Mouse (Mus musculus): Measurements from ENCODE around the gene Nxf1. TPM values are rescaled to one million over a fixed set of nuclear protein-coding genes. Genes with fewer than 3 reads are reported as not detected.

Nxf1 gene
- polyA plus RNA-seq, 1 experiment from 2014 or later, result 253 TPM

DNA sequence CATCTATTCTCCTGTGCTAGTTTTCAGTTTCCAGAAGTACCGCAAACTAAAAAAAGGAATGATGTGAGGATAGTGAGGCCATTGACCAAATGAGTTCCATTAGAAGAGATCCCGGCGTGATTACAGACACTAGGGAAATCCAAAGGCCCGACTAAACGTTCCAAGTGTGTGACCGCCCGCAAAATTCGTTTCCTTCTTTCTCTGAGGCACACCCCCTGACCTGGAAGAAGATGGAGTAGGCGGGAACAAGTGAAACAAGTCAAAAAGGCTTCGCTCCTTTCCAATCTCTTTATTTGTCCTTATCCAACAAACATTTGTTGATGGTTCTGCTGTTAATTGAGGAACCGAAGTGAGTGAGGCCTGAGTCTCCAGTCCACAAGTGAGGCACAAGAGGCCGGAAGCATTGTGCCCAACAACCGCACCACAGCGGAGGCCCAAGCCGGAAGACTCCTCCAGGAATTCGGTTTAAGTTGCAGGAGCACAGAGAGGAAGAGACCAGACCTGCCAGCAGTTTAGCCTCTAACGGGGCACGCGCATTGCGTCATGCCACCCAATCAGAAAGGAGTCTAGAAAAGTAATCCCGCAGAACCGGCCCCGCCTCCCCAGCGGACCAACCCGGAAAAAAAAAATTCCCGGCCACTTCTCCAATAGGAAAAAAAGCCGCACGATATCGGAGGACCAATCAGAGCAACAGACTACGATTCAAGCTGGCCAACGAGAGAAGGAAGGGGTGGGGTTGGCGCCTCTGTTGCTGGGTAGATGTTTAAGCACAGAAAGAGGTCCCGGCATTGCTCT is 62.1 kb downstream of the Nxf1 start, which contains the start of gene Ttc9c:
TSS of gene Ttc9c (minus strand) at position 533 of the 795 bp plus-strand sequence.
- H3K27me3 ChIP-seq (ENCODE audit: low read depth, poor library complexity, severe bottlenecking), result no peaks in the 10 kb centered on the region
- H3K9me3 ChIP-seq (replicated peaks), result no peaks in the 10 kb centered on the region
- H3K36me3 ChIP-seq, result peaks cover 58% of the 10 kb centered on the region
- peak within 1 kb of the TSS; percentile 100 for H3K4me3 ChIP-seq
- WGBS, result under 1% methylated on average over 33 of the region's 33 CpGs
- H3K27ac ChIP-seq (replicated peaks), result peak within 1 kb of the TSS; percentile 98
- peaks cover 46% of the 10 kb centered on the region for H3K4me1 ChIP-seq
- DNase-seq (ENCODE audit: low spot score), result peak; percentile 97

- Histone ChIP-seq H3K9me3 (replicated peaks) (no peaks in the 10 kb centered on the region), H3K4me3 (peak within 1 kb of the TSS; percentile 100), H3K27me3 (ENCODE audit: low read depth, poor library complexity, severe bottlenecking) (no peaks in the 10 kb centered on the region), H3K27ac (replicated peaks) (peak within 1 kb of the TSS; percentile 98), H3K36me3 (peaks cover 58% of the 10 kb centered on the region), H3K4me1 (peaks cover 46% of the 10 kb centered on the region)
- under 1% methylated on average over 83 of the region's 83 CpGs for WGBS
- peak; percentile 97 for DNase-seq (ENCODE audit: low spot score)
These were observed 62.9 kb downstream of the Nxf1 start, which contains the start of gene Hnrnpul2 for GRCm38 (mm10) chr19:8819596-8820423. Gene Hnrnpul2 (plus strand): TSS chr19:8820010.

Small RNAs within 50 kb of the gene (microRNA-seq; reads per million reads assigned to microRNA genes)
- 0.90 reads per million for gene Mir6992

Other genes starting within 250 kb of the Nxf1 start
- gene Slc22a8, start 165.8 kb upstream of the Nxf1 start, polyA plus RNA-seq (2016; fragmentation: Nextera tagmentation; extraction: Ambion mirVana), result 0.07 and 0.12 TPM in 2 replicates
- 0.06 and 0.47 TPM in 2 replicates for gene Slc22a6, start 139.0 kb upstream of the Nxf1 start, polyA plus RNA-seq (2016; fragmentation: Nextera tagmentation; extraction: Ambion mirVana)
- gene Chrm1, start 93.3 kb upstream of the Nxf1 start, polyA plus RNA-seq (2016; fragmentation: Nextera tagmentation; extraction: Ambion mirVana), result not detected in 2 replicates
- 139 and 144 TPM in 2 replicates for gene Slc3a2, start 33.7 kb upstream of the Nxf1 start, polyA plus RNA-seq (2016; fragmentation: Nextera tagmentation; extraction: Ambion mirVana)
- 105 and 121 TPM in 2 replicates for gene Wdr74, start 21.2 kb upstream of the Nxf1 start, polyA plus RNA-seq (2016; fragmentation: Nextera tagmentation; extraction: Ambion mirVana)
- 3.2 and 3.3 TPM in 2 replicates for gene 1700092M07Rik, start 16.4 kb upstream of the Nxf1 start, polyA plus RNA-seq (2016; fragmentation: Nextera tagmentation; extraction: Ambion mirVana)
- 94.9 and 103 TPM in 2 replicates for gene Stx5a, start 15.7 kb upstream of the Nxf1 start, polyA plus RNA-seq (2016; fragmentation: Nextera tagmentation; extraction: Ambion mirVana)
- gene Tmem223, start 13.9 kb downstream of the Nxf1 start, polyA plus RNA-seq (2016; fragmentation: Nextera tagmentation; extraction: Ambion mirVana), result 189 and 205 TPM in 2 replicates
- 50.0 and 55.2 TPM in 2 replicates for gene Tmem179b, start 17.4 kb downstream of the Nxf1 start, polyA plus RNA-seq (2016; fragmentation: Nextera tagmentation; extraction: Ambion mirVana)
- gene Taf6l, start 29.3 kb downstream of the Nxf1 start, polyA plus RNA-seq (2016; fragmentation: Nextera tagmentation; extraction: Ambion mirVana), result 47.5 and 47.6 TPM in 2 replicates
- gene Polr2g, start 41.5 kb downstream of the Nxf1 start, polyA plus RNA-seq (2016; fragmentation: Nextera tagmentation; extraction: Ambion mirVana), result 169 and 176 TPM in 2 replicates
- gene Zbtb3, start 45.5 kb downstream of the Nxf1 start, polyA plus RNA-seq (2016; fragmentation: Nextera tagmentation; extraction: Ambion mirVana), result 7.5 and 7.8 TPM in 2 replicates
- gene Ttc9c, start 62.3 kb downstream of the Nxf1 start, polyA plus RNA-seq (2016; fragmentation: Nextera tagmentation; extraction: Ambion mirVana), result 69.0 and 74.5 TPM in 2 replicates
- gene Hnrnpul2, start 62.9 kb downstream of the Nxf1 start, polyA plus RNA-seq (2016; fragmentation: Nextera tagmentation; extraction: Ambion mirVana), result 4.3 and 4.4 TPM in 2 replicates
- not detected in 2 replicates for gene AC129217.1, start 72.7 kb downstream of the Nxf1 start, polyA plus RNA-seq (2016; fragmentation: Nextera tagmentation; extraction: Ambion mirVana)
- gene Bscl2, start 80.4 kb downstream of the Nxf1 start, polyA plus RNA-seq (2016; fragmentation: Nextera tagmentation; extraction: Ambion mirVana), result 55.2 and 63.4 TPM in 2 replicates
- 60.0 and 104 TPM in 2 replicates for gene Gng3, start 82.1 kb downstream of the Nxf1 start, polyA plus RNA-seq (2016; fragmentation: Nextera tagmentation; extraction: Ambion mirVana)
- gene Lrrn4cl, start 93.7 kb downstream of the Nxf1 start, polyA plus RNA-seq (2016; fragmentation: Nextera tagmentation; extraction: Ambion mirVana), result 0.57 TPM in 2 replicates
- gene Ubxn1, start 114.4 kb downstream of the Nxf1 start, polyA plus RNA-seq (2016; fragmentation: Nextera tagmentation; extraction: Ambion mirVana), result 203 and 205 TPM in 2 replicates
- gene Uqcc3, start 123.8 kb downstream of the Nxf1 start, polyA plus RNA-seq (2016; fragmentation: Nextera tagmentation; extraction: Ambion mirVana), result 58.2 and 61.1 TPM in 2 replicates
- 110 and 133 TPM in 2 replicates for gene Lbhd1, start 126.7 kb downstream of the Nxf1 start, polyA plus RNA-seq (2016; fragmentation: Nextera tagmentation; extraction: Ambion mirVana)
- gene Gm49403, start 126.9 kb downstream of the Nxf1 start, polyA plus RNA-seq (2016; fragmentation: Nextera tagmentation; extraction: Ambion mirVana), result not detected in 2 replicates
- gene 1810009A15Rik, start 131.8 kb downstream of the Nxf1 start, polyA plus RNA-seq (2016; fragmentation: Nextera tagmentation; extraction: Ambion mirVana), result 134 and 159 TPM in 2 replicates
- gene Gm49416, start 131.9 kb downstream of the Nxf1 start, polyA plus RNA-seq (2016; fragmentation: Nextera tagmentation; extraction: Ambion mirVana), result 0.17 TPM in 1 of 2 replicates, not detected in the other
- 54.8 and 56.7 TPM in 2 replicates for gene Ints5, start 135.9 kb downstream of the Nxf1 start, polyA plus RNA-seq (2016; fragmentation: Nextera tagmentation; extraction: Ambion mirVana)
- gene Ganab, start 141.0 kb downstream of the Nxf1 start, polyA plus RNA-seq (2016; fragmentation: Nextera tagmentation; extraction: Ambion mirVana), result 118 and 120 TPM in 2 replicates
- gene B3gat3, start 163.3 kb downstream of the Nxf1 start, polyA plus RNA-seq (2016; fragmentation: Nextera tagmentation; extraction: Ambion mirVana), result 58.7 and 64.0 TPM in 2 replicates
- 3.5 and 4.2 TPM in 2 replicates for gene Rom1, start 172.3 kb downstream of the Nxf1 start, polyA plus RNA-seq (2016; fragmentation: Nextera tagmentation; extraction: Ambion mirVana)
- gene Eml3, start 172.5 kb downstream of the Nxf1 start, polyA plus RNA-seq (2016; fragmentation: Nextera tagmentation; extraction: Ambion mirVana), result 22.9 and 23.5 TPM in 2 replicates
- 178 and 191 TPM in 2 replicates for gene Mta2, start 184.8 kb downstream of the Nxf1 start, polyA plus RNA-seq (2016; fragmentation: Nextera tagmentation; extraction: Ambion mirVana)
- gene Tut1, start 196.8 kb downstream of the Nxf1 start, polyA plus RNA-seq (2016; fragmentation: Nextera tagmentation; extraction: Ambion mirVana), result 36.5 and 40.2 TPM in 2 replicates
- 438 and 514 TPM in 2 replicates for gene Eef1g, start 210.0 kb downstream of the Nxf1 start, polyA plus RNA-seq (2016; fragmentation: Nextera tagmentation; extraction: Ambion mirVana)
- gene Ahnak, start 232.2 kb downstream of the Nxf1 start, polyA plus RNA-seq (2016; fragmentation: Nextera tagmentation; extraction: Ambion mirVana), result 6.6 and 8.8 TPM in 2 replicates